Mouse (Mus musculus) liver, adult 2 months (tissue): ENCODE data around the gene Tubd1.

ENCODE experiments used
- CTCF ChIP-seq: fragments of 200-500 bp; IDR thresholded peaks from 2 replicates; pipeline ENCODE4 v1.5.1; 2011; ENCODE audit warnings: low read depth, low read length, control low read depth
- POLR2A ChIP-seq: fragments of 200-500 bp; IDR thresholded peaks from 2 replicates; pipeline ENCODE4 v1.6.1; 2011; ENCODE audit warnings: low read length, control low read depth; ENCODE audit not compliant: insufficient read depth; ENCODE audit errors: extremely low read depth

- no peak for TF ChIP-seq CTCF
- no peak for TF ChIP-seq POLR2A
These were observed 17.3 kb upstream of the Tubd1 start for GRCm38 (mm10) chr11:86527528-86527927.
